Mouse (Mus musculus): Measurements from ENCODE around the gene Clrn2.
"Not testable (repeated sequence)": the region's sequence is repeated elsewhere in the genome, so short reads cannot be mapped to it uniquely, and the experiment has no call there.

The Clrn2 gene

GRCm38 (mm10) chr5:45453451-45453850 lies at the start of gene Clrn2:
Gene Clrn2 (plus strand): TSS chr5:45453751.
- no peak for DNase-seq (ENCODE audit: low spot score)

DNA sequence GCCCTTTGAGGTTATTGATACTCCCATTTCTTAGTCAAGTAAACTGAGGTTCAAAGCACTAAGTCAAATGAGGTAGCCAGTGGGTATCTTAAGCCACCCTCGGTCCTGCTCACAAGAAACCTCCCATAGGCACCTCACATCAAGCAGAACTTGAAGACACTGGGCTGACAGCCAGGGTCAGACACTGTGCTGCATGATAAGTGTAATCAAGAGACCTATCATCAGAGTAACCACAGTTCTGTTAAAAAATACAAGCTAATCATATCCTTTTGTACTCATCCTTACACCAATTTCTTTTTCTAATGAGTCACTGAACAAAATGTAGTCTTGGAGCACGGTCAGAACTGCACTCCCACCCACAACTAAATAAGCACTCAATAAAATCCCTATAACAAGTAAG lies 47.4 kb upstream of the Clrn2 start:
- no peak for DNase-seq (ENCODE audit: low spot score)

- DNase-seq (ENCODE audit: low spot score), result no peak
Measured at GRCm38 (mm10) chr5:45416478-45416877, 37.1 kb upstream of the Clrn2 start.

GRCm38 (mm10) chr5:45417859-45418443 lies 35.6 kb upstream of the Clrn2 start:
- no peak for DNase-seq (ENCODE audit: low spot score)

- no peak for DNase-seq (ENCODE audit: low spot score)
Measured at GRCm38 (mm10) chr5:45419841-45420638, 33.5 kb upstream of the Clrn2 start.

DNA sequence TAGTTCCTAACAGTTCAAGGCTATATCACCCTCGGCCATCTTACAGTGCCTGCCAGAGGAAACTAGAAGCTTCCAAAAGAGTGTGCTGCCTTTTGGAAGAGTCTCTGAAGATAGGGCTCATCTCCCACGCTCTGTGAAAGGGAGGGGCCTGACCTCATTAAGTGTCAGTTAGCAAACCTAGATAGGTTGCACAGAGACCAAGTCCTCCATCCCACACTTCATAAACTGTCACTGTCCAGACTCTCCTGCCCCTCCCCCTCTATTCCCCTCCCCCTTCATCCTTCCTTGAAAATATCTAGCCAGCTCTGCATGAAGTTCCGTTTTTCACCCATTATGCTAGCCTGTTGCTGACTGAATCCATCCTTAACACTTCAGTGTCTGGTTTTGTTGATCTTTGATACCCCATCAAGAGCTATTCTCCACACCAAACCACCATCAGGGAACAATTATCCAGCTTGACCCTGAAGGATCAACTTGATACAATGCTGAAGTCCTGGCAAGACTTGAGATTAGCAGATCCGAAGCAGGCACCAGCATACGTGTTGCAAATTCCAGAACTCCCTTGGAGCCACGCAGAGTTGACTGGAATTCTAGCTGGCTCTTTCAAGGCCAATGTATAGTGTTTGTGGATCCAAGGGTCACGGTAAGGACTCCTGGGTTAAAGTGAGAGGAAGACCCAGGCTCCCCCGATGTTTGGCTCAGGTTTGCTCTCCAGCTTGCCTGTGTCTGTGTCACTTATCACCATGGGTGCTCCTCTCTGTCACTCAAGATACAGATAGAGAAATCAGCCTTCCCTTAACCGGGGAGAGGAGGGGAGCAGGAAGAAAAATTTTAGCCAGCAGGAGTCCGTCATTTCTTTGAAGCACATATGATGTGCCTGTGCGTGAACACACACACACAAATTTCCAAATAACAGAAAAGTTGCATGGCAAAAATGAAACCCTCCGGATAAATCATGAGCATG lies 31.4 kb upstream of the Clrn2 start:
- DNase-seq (ENCODE audit: low spot score), result no peak

- peak; percentile 57 for DNase-seq (ENCODE audit: low spot score)
Measured at GRCm38 (mm10) chr5:45424021-45424886, 29.3 kb upstream of the Clrn2 start.

- not testable (repeated sequence) for DNase-seq (ENCODE audit: low spot score)
Measured at GRCm38 (mm10) chr5:45425771-45426170, 27.8 kb upstream of the Clrn2 start.

GRCm38 (mm10) chr5:45426416-45427034 lies 27.0 kb upstream of the Clrn2 start:
- DNase-seq (ENCODE audit: low spot score), result no peak

DNA sequence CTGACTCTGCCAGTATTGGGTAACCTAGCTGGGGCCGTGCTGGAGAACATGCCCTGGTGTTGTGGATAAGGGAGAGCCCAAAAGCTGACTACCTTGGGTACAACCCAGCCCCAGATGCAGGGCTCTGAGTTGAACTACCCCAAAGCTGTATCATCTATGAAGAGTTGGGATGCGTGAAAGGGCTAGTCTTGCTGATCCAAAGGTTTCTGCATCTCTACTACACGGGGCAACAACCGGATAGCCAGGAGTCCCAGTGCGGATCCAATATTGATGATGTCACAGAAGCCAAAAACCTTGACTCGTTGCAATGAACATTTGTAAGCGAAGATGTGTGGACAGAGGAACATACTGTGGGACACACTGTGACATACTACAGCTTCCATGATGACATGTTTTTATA lies 25.7 kb upstream of the Clrn2 start:
- no peak for DNase-seq (ENCODE audit: low spot score)

DNA sequence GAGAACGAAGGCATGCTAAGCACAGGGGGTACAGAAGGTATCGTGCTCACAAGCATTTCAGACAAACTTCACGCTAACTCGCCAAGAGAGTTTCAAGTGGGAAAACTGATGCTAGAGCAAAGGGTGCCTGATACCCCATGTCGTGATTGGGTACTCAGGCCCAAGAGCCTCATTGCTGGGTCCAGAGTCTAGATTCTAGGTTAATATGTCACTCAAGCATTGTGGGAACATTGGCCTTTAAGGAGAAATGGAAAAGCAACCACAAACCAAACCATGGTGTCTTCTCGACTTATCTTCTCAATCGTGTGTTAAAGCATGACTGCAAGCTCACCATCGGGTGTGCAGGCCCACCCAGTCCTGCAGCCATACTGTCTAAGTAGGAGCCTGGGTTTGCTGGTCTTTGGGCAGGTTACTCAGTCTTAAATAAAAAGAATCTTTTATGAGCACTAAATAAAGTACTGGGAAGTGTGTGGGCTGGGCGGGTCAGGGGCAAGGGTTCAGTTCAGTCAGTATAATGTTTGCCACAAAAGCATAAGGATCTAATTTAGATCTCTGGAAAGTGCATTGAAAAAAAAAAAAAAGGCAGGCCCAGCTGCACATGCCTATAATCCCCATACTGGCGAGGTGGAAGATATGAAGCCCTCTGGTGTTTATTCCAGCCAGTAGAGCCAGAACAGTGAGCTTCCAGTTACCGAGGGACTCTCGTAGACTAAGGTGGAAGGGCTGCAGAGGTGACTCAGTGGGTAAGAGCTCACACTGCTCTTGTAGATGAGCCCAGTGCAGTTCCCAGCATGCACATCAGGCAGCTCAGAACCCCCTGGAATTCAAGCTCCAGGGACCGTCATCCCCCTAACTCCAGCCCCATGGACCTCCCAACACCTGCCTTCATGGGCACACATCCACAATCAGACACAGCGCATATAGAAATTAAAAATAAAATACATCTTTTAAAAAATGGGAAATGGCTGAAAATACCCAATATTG lies 17.3 kb upstream of the Clrn2 start:
- no peak for DNase-seq (ENCODE audit: low spot score)

GRCm38 (mm10) chr5:45437826-45438225 lies 15.7 kb upstream of the Clrn2 start:
- DNase-seq (ENCODE audit: low spot score), result no peak

DNA sequence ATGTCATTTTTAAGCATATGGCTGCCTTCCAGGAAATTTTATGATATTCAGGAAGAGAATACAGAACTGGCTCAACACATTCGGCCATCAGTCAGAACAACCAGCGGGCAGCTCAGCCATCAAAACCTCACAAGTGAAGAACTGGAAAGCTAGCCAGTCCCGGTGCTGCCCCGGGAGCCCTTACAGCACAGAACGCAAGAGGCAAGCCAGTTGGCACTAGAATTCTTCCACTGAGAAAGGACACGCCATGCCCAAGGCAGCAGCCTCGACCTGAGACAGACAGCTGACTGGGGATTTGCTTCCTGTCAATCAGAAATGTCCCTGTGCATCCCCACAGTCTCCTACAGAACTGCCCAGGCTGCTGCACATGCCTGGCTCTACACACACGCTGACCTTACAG lies 15.2 kb upstream of the Clrn2 start:
- no peak for DNase-seq (ENCODE audit: low spot score)

- DNase-seq (ENCODE audit: low spot score), result no peak
Measured at GRCm38 (mm10) chr5:45441124-45441523, 12.4 kb upstream of the Clrn2 start.

- DNase-seq (ENCODE audit: low spot score), result no peak
Measured at GRCm38 (mm10) chr5:45441745-45442144, 11.8 kb upstream of the Clrn2 start.

DNA sequence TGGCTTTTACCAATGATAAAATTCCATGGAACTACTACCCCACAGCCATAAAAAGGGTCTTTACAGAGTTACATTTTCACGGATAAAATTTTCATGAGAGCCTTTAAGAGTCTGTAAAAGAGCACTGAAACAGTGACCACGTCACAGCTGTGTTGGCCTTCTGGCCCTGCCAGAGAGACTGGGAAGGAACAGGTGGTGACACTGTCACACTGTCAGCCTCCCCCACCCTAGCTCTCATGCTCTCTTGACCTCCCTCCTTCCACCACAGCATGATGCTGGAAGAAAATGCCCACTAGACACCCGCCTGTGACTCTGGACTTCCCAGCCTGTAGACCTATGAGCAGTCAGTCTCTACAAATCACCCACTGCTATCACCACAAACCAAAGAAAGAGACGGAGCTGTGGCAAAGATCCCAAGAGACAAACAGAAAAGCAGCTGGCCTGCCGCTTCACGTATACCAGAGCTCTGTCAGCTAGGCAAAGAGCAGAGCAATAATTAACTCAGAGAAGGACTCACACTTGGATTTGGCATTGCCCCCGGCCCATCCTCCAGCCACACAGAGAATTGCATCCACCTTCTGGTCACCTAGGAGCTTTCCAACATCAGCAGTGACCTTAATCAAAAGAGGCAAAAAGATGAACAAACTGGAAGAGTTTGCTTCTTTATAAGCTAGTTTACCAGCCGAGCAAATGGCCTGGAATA lies 9.3 kb upstream of the Clrn2 start:
- no peak for DNase-seq (ENCODE audit: low spot score)

- no peak for DNase-seq (ENCODE audit: low spot score)
Measured at GRCm38 (mm10) chr5:45448676-45449075, 4.9 kb upstream of the Clrn2 start.

- no peak for DNase-seq (ENCODE audit: low spot score)
Measured at GRCm38 (mm10) chr5:45449206-45449605, 4.3 kb upstream of the Clrn2 start.
